Mouse (Mus musculus): Measurements from ENCODE around the gene B4galnt3.
A peak's percentile ranks its signal among the peaks of the same experiment; 100 is the strongest.
"Not testable (repeated sequence)": the region's sequence is repeated elsewhere in the genome, so short reads cannot be mapped to it uniquely, and the experiment has no call there.

The B4galnt3 gene

DNA sequence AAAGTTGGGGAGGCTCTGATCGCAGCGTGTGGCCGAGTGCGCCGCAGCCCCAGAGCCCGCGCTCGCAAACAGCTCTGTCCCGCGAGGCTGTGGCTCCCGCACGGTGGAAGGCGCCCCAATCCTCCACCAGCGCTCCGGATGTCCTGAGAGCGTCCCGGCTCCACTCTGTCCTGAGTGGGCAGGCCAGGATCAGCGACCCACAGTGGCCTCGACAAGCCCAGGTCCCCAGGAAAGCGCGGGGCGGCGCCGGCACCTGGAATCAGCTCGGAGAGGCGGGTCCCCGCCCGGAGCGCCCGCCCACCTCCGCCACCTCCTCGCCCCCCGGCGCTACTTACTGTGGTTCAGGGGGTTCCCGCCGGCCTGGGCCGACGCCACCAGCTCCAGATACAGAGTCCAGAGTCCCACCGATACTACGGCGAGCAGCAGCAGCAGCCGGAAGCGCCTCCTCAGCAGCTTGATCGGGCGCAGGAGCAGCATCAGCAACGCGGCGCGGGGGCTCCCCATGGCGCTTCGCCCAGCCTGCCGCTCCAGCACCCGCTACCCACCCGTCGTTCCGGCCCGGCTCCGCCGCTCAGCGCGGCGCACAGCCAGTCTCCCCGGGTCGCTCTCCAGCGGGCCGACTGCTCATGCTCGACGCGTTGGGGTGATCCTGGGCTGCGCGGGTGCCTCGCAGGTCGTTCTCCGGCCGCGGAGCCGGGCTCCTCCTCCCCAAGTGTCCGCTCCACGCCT lies at the start of gene B4galnt3, which contains the start of gene D330020A13Rik:
Gene B4galnt3, minus strand, starts transcription at position 504 of the 729 bp plus-strand sequence.
Gene D330020A13Rik, plus strand, starts transcription at position 309 of the 729 bp plus-strand sequence.
- DNase-seq (ENCODE audit: low spot score), result peak; percentile 52

DNA sequence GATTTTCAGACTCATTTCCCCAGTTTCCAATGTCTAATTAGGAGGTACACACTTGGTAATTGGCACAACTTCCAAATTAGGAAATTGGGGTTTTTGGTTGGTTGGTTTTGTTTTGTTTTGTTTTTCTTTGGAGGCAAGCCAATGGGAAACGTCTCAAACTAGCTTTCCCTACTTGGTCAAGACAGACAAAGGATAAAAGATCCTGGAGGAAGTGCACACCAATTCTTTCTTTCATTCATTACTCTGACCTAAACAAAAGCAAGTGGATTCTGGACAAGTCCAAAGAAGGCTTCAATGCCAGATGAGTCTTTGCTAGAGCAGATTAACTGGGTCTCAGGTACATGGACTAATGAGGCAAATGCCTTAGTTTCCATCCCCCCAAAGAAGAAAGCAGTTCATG lies 49.6 kb upstream of the B4galnt3 start:
- DNase-seq (ENCODE audit: low spot score), result no peak

DNA sequence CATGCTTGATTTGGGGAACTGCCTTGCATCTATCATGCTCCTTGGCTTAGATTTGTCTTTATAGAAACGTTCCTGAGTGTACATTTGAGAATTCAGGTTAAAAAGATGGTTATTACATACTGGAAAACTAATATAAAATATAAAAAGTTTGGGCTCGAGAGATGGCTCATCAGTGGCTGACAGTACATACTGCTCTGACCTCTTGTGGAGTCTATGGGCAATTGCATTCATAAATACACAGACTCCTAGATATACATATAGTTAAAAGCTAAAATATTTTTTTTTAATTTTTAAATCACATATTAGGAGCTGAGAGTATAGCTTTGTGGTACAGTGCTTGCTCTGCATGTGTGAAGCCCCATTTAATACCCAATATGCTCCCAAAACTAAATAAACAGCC lies 38.0 kb upstream of the B4galnt3 start:
- DNase-seq (ENCODE audit: low spot score), result no peak

DNA sequence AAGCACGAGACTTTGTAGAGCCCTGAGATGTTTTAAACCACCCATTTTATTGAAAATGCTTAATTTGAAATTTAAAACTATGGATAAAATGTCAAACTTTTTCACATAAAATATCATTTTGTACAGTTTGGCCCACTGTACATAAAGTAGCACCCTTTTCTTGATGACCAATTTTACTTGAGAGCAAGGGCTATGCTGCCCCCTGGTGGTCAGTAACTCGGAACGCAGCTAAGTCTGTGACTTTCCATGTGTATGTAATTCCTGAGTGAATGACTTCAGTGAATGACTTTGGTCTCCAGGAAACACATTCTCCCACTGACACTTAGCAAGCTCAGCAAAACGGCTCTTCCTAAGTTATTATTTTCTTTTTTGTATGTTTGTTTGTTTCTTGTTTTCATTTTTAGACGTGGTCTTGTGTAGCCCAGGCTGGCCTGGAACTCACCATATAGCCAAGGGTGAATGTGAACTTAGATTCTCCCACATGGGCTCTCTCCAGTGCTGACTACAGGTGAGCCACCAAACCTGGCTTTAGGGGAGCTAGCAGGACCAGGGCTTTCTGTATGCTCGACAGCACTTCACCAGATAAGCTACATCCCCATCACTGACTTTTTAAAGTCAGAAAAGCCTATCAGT lies 30.1 kb upstream of the B4galnt3 start:
- peak; percentile 62 for DNase-seq (ENCODE audit: low spot score)

DNA sequence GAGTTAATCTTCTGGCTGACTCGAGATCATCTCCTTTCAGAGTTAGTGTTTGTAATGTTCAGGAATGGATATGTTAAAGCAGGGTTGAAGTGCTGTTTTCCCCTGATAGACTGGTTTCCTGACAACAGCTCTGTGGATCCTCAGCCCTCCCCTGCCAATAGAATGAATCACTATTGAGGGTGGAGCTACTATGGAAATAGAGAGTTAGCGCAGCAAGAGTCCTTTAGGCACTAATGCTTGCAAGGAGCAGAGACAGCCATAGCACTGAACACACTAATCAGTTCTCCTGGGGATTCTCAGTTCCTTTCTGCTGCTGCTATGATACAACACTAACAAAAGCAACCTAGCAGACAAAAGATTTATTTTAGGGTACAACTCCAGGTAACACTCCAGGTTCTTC lies 26.0 kb upstream of the B4galnt3 start:
- DNase-seq (ENCODE audit: low spot score), result no peak

DNA sequence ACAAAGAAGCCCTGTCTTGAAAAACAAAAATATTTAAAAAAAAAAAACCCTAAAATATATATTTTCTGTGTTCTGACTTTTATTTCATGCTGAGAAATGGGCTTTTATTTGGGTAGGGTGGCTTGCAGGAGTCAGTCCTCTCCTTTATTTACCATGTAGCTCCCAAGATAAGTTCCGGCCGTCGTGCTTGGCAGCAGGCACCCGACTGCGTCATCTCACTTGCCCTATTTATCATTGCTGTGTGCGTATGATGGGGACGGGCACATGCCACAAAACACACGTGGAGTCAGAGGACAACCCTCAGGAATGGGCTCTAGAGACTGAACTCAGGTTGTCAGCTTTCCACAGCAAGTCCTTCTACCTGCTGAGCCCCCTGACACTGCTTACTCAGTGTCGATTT lies 24.8 kb upstream of the B4galnt3 start:
- no peak for DNase-seq (ENCODE audit: low spot score)

DNA sequence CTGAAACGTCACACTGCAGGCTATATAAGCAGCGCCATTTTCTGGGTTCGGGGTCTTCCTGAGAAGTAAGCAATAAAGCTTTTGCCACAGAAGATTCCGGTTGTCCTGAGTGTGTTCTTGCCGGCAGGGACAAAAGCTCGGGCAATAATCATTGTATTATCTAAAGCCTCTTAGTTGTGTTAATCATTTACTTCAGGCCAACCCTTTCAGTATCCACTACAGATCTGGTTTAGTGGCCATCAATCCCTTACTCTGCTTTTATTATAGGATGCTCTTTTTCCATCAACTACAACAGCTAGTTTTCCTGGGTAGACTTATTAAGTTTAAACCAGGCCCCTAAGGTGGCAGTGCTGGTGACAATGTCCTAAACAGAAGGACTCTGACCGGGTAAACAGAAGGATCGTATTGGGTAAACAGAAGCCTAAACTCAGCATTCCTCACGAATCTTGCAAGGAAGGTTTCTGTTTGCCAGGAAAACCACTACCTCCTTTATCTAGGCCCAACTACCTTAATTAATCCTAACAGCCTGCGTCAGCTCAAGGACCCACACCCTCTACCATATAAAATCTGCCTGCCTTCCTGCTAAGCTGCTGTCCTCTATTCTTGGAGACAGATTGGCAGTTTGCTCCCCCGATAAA lies 24.1 kb upstream of the B4galnt3 start:
- no peak for DNase-seq (ENCODE audit: low spot score)

DNA sequence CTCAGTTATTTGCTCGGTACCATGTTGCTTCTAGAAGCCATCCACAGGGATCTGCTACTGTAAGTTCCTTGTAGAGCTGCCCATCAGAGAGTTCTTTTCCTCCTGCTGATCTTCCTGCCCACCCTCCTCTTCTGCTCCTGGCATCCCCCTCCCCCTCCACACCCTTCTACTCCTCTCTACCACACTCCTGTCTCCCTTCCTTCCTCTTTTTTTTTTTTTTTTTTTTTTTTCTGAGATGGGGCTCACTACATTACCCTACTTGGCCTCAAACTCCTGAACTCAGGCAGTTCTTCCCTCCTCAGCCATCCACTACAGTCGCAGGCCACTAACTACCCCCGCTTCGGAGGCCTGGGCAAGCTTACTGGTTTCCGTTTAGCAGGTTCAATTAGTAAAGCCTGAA lies 18.1 kb upstream of the B4galnt3 start:
- DNase-seq (ENCODE audit: low spot score), result no peak

DNA sequence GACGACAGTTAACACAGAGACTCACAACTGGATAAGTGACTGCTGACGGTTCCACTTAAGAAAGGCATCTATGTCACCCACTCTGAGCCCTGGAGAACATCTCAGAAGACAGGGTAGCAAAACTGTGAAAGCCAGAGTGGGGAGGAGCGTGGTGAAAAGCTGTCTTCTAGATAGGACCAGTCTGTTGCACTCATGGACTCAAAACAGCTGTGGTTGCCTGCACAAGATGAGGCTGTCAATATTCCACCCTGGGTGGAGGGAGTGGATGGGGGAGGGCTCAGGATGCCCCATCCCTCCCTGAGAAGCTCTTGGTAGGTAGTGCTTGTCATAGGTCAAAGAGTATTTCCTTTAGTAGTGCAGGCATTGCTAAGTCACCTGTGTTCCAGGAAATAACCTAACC lies 15.4 kb upstream of the B4galnt3 start:
- DNase-seq (ENCODE audit: low spot score), result no peak

DNA sequence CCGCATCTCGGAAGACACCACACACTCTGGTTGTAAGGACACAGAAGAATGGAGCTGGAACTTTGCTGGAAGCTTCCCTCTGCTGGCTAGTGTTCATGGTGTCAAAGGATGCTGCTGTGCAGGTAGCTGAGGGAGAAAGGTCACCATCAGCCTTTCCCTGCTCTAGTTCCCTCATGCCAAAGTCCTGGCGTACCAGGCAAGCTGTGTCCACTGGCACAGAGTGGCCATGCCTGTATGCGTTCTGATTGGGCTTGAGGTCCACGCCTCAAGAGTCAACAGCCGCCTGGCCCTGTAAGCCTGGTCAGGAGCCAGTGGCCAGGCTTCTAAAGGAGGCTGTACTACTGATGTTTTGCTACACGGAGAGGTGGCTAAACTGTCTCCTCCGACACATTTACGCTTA lies 15.0 kb upstream of the B4galnt3 start:
- no peak for DNase-seq (ENCODE audit: low spot score)

DNA sequence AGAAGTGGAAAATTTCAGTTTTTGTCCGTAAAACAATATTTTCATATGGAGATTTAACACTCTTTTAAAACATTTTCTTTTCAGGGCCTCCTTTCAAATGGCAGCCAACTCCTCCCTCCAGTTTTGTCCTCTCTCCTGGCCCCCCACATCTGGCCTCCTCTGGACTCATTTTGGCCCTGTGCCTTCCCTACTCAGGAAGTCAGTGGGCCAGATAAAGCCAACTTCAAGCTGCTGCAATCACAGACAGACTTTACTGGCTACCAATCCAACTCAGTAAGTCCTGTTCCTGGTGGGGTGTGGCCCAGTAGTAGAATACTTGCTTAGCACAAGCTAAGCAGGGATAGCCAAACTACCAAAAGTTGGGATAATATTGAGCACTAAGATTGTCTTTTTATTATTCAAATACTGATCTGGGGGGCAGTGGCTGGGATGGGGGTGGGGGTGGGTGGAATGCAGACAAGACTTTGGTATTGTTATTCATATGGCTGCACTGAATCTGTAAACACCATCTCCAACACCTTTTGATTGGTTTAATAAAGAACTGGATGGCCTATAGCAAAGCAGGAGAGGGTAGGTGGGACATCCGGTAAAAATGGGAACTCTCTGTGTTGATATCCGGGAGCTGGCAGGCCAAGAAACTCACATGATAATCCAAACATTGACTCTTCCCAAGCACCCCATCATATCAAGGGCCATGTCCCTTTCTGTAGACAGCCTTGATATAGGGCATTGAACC lies 12.7 kb upstream of the B4galnt3 start:
- no peak for DNase-seq (ENCODE audit: low spot score)

DNA sequence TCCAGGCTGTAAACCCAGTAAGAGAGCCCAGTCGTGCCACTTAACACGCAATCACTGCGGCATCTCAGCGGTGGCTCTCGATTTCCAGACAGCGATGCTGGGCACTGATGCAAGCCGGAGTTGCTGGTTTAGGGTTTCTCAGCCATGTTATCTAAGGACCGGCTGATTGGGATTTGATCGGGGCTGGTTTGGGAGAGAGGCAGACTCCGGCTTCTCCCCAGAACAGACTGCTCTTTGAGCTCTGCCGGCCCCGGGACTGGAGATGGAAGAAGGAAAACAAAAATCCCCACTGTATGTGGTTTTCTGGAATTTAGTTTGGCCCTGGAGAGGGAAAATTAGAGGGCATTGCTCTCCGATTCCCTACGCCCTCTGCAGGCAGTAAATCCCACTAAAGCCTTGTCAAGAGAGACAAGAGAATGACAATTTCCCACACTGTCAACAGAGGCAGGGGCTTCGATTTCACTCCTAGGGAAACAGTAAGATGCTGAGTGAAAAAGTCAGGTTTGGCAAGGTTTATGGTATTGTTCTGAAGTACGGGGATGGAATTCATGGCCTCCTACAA lies 8.5 kb upstream of the B4galnt3 start:
- DNase-seq (ENCODE audit: low spot score), result no peak

DNA sequence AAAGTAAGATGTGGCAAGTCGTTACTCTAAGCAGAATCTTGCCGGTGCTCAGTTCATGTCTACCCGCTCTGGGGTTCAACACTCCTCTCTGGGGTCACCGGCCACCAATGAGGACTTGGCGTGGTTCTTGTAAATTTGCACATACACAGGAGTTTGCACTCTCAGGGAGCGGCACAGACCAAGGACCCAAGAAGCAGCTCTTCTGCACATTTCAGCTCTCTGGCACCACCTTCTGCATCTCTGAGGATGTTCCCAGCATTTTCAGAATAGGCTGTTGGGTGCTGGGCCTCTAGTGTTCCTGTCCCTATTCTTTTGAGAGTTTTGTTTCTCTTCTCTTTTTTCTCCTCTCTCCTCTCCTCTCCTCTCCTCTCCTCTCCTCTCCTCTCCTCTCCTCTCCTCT lies 6.8 kb upstream of the B4galnt3 start:
- peak; percentile 37 for DNase-seq (ENCODE audit: low spot score)

DNA sequence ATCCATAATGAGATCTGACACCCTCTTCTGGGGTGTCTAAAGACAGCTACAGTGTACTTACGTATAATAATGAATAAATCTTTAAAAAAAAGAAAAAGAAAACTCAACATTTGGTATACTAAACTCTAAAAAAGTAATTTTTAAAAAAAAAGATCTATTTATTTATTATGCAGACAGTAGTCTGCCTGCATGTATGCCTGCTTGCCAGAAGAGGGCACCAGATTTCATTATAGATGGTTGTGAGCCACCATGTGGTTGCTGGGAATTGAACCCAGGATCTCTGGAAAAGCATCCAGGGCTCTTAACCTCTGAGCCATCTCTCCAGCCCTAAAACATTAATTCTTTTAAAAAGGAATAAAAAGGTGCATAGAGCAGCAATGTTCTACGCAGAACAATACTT lies 2.2 kb upstream of the B4galnt3 start:
- not testable (repeated sequence) for DNase-seq (ENCODE audit: low spot score)

DNA sequence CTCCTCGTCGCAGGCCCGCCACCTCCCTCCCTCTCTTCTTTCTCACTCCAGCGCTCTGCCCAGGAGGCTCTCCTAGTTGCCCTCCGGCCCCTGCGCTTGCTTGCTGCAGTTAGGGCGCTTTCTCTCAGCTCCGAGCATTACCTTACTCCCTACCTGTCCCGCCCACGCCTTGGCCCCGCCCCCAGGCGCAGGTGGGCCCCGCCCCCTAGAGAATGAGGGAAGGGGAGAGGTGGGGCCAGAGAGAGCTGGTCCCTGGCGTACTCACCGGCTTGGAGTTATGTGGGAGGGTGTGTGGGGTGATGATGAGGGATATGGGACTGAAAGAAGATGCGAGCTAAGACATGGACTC lies 400 bp upstream of the B4galnt3 start:
- DNase-seq (ENCODE audit: low spot score), result peak; percentile 35

DNA sequence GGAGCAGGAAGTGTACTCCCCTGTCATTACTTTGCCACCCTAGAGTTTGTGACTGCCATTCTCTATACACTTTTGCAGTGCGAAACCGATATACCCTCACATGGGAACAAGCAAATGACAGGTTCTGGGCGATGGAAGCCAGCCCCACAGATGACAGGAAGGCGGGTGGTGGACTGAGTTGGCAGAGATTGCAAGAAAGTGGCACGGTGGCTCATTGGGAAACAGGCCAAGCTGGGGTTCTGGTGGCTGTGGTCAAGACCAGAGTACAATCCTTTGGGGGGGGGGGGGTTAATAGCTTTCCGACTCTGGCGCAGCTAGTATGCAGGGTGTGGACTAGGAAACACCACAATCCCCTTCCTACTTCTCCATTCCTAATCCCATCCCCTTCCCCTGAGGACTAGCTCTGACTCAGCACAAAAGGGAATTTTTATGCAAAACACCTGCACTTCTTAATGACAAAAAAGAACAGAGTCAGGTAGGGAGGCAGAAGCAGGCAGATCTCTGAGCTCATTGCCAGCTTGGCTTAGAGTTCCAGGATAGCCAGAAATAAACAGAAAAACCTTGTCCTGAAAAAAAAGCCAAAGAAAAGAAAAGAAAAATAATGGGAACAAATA lies 2.9 kb downstream of the B4galnt3 start:
- DNase-seq (ENCODE audit: low spot score), result no peak

DNA sequence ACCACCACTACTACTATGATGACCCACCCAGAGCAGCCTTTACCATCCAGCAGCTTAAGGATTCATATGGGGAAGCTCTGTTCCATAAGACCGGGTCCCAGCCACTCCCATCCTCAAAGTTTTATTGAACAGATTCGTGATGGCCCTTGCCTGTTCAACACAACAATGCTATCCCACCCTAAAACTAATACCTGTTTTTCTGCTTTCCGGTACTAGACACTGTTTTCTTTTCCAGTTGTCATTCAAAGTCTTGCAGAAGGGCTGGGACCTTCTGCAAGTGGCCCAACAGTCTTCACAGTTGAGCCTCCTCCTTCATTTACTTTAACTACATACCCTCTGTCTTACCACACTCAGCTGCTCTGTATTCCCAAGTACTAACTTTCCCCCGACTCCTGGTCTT lies 4.9 kb downstream of the B4galnt3 start:
- no peak for DNase-seq (ENCODE audit: low spot score)

DNA sequence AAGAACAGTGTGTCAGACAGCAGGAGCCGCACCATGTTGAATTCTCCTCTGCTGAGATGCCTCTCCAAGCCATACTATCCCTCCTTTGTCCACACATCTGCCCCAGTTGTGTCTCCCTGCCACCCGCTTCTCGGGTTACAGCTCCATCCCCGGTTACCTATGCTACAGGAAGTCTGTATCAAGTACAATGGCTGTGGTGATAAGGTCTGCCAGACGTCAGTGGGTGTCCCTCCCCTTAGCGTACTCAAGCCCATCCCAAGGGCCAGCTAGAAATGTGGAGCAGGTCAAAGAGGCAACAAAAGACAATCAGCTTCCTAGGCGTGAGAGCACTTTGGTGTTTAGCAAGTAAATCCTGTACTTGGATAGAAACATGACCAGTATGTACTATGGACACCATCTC lies 5.8 kb downstream of the B4galnt3 start:
- no peak for DNase-seq (ENCODE audit: low spot score)

DNA sequence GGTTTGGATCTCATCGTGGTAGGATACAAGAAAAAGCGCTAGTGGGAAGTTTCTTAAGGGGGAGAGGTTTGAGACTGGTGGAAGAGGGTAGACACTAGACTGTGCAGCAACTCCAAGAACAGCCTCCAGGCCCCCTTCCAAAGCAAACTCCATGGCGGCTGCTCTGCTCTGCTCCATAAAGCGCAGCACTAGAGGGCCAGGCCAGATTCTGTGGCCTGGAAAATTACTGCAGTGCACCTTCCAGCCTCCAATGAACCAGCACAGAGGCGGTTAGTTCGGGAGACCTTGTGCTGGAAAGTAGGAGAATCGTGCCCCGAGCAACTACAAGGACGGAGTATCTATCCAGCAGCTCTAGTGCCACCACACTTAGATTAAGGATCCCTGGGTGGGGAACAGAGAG lies 7.1 kb downstream of the B4galnt3 start:
- DNase-seq (ENCODE audit: low spot score), result no peak

DNA sequence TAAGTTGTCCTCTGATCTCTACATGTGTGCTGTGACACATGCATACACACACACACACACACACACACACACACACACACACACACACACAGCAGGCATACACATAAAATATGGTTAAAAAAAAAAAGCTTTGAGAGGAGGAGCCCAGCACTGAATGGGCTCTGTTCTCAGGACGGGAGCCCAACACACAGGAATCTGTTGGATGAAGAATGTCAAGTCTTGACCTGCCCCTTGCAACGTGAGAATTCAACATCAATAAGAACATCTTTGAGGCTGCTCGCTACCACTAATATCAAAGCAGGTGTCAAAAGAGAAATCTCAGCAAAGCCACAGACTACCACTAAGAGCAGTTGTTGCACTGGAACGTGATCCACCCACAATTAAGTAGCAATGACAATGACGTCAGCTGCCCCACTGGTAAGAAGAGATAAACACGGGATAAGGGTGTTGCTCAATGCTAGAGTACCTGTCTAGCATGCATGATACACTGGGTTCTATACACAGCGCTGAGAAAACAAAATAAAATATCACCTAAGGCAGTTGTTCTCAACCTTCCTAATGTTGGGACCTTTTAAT lies 17.4 kb downstream of the B4galnt3 start:
- DNase-seq (ENCODE audit: low spot score), result no peak

DNA sequence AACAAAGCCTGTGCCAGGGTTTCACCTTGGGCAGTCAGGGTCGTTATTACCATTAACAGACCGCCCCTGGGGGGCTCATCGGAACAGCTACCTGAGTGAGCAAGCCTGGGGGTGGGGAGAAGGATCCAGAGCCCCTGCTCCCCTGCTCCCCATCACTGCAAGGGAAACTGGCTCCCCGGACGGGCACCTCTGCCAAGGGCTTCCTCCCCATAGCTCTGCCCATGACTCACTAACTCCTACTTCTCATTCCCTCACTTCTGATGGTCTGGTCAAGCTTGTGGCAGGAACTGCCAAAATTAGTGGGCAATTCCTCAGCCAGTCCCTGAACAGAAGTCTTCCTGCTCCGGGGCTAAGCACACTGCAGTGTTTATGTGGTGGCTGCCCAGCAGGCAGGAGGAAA lies 19.1 kb downstream of the B4galnt3 start:
- DNase-seq (ENCODE audit: low spot score), result no peak

DNA sequence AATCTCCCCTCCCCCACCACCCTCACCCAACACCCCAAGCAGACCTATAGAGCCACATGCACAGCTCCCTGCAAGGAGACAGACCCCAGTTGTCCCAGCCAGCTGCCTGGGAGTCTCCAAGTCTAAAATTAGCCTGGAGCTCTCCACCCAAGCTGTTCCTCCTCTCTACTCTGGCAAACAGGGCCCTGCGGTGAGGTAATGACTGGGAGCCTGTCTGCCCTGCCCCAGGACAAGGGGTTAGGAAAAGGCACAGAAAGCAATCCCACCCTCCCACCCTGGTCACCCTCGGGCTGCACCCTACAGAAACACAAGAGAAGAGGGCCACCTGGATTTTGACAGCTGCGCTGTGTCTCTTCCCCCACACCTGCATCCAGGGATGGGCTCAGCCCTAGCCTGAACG lies 19.5 kb downstream of the B4galnt3 start:
- no peak for DNase-seq (ENCODE audit: low spot score)
